Mouse (Mus musculus) brain, embryonic 14.5 days (tissue): Measurements from ENCODE around the gene Micu1.

Experiments used
- CTCF ChIP-seq: fragments of 200-500 bp; IDR thresholded peaks from 2 replicates; pipeline ENCODE4 v1.5.1; 2012; ENCODE audit warnings: inconsistent platforms, mild to moderate bottlenecking, moderate library complexity, borderline replicate concordance; ENCODE audit not compliant: insufficient read depth, insufficient read length; ENCODE audit errors: extremely low read depth
- POLR2A ChIP-seq: fragments of 200-500 bp; IDR thresholded peaks from 2 replicates; pipeline ENCODE4 v1.6.1; 2012; ENCODE audit warnings: mild to moderate bottlenecking, inconsistent platforms, borderline replicate concordance; ENCODE audit not compliant: poor library complexity, insufficient read depth, insufficient read length, severe bottlenecking; ENCODE audit errors: extremely low read depth

GRCm38 (mm10) chr10:59900939-59901338 lies 198.7 kb downstream of the Micu1 start:
- no peak for TF ChIP-seq CTCF
- TF ChIP-seq POLR2A, result no peak
